Comparison of ENCODE assay signal across 8 mouse cellular contexts in genomic region chr14:60252004-60253000, GRCm38 (mm10). TPM values are rescaled to one million over a fixed set of nuclear protein-coding genes. Genes with fewer than 3 reads are reported as not detected.
DNase-seq lines count a peak whose midpoint lies in the region; ATAC-seq lines count a peak whose summit lies in the region.

No protein-coding gene starts in this region.

- peaks cover 17% of the 10 kb centered on the region for H3K4me1 ChIP-seq in embryonic facial prominence, embryonic 12.5 days

- peak overlapping the region; percentile 70 for H3K4me2 ChIP-seq in embryonic facial prominence, embryonic 12.5 days (replicated peaks)

- peak; percentile 24 to 51 for DNase-seq in left cerebral cortex, postnatal 10 days (ENCODE audit: extremely low spot score in 1 of 2, low spot score in 2 of 2)
- no peak for DNase-seq in left cerebral cortex, postnatal 36 days (ENCODE audit: low spot score in 2 of 2)
- peak; percentile 18 for DNase-seq in MN1 (ENCODE audit: low spot score)
- DNase-seq in induced T-regulatory cell, adult 2 months (ENCODE audit: low read depth), result peak; percentile 42
- no peak for DNase-seq in thymus, postnatal 10 days (ENCODE audit: low spot score in 2 of 2)
- no peak for DNase-seq in c-Kit-positive CD71-positive TER-119-positive erythroid progenitor cells, embryonic 14.5 days (ENCODE audit: low spot score)

- peak overlapping the region; percentile 83 for H3K27ac ChIP-seq in embryonic facial prominence, embryonic 12.5 days
- peak overlapping the region; percentile 91 for H3K27ac ChIP-seq in macrophage

- H3K79me2 ChIP-seq in macrophage (ENCODE audit: inconsistent target), result peaks cover 38% of the 10 kb centered on the region

- H3K4me3 ChIP-seq in embryonic facial prominence, embryonic 12.5 days, result peak overlapping the region; percentile 97
- peak overlapping the region; percentile 78 for H3K4me3 ChIP-seq in macrophage (ENCODE audit: inconsistent target)

- ATAC-seq in embryonic facial prominence, embryonic 12.5 days (ENCODE audit: insufficient number of reproducible peaks, insufficient read depth, low FRiP score, low TSS enrichment), result 0 out of 2 replicates have a peak, but pooled peaks have one; percentile 2

- H3K9me3 ChIP-seq in embryonic facial prominence, embryonic 12.5 days, result no peaks in the 10 kb centered on the region

- H3K27me3 ChIP-seq in embryonic facial prominence, embryonic 12.5 days, result no peaks in the 10 kb centered on the region

- 22% methylated on average over 15 of the region's 15 CpGs for WGBS in embryonic facial prominence, embryonic 12.5 days
- 26% methylated on average over 15 of the region's 15 CpGs for WGBS in macrophage (ENCODE audit: missing documents)

- H3K9ac ChIP-seq in embryonic facial prominence, embryonic 12.5 days, result peak overlapping the region; percentile 94

- H3K36me3 ChIP-seq in embryonic facial prominence, embryonic 12.5 days, result no peaks in the 10 kb centered on the region
- no peaks in the 10 kb centered on the region for H3K36me3 ChIP-seq in macrophage (ENCODE audit: inconsistent target)

- intact Hi-C loops in left cerebral cortex, postnatal 10 days (cut with DNase I), result loop anchor here (10.0 kb wide), 1 partner anchor 442 kb away; no protein-coding TSS in a partner anchor
- intact Hi-C loops in left cerebral cortex, postnatal 36 days (cut with DNase I), result loop anchor here (5.0 to 10.0 kb wide), 2 partner anchors 125 to 442 kb away; no protein-coding TSS in a partner anchor

RNA-seq across cellular contexts. Expression of gene Gm49336, which starts 1.0 kb away (rescaled TPM):
- total RNA-seq in left cerebral cortex, postnatal 10 days (2021), result 100 to 1,000 TPM; 114 to 123 TPM
- 10 to 100 TPM; 71.5 to 77.8 TPM for total RNA-seq in left cerebral cortex, postnatal 36 days (2021)
- 57.6 and 60.9 TPM in 2 replicates for polyA plus RNA-seq in embryonic facial prominence, embryonic 12.5 days (2016; fragmentation: Nextera tagmentation; extraction: Ambion mirVana)
- total RNA-seq in macrophage (2018; cell fraction: chromatin; rRNA removed), result 100 to 1,000 TPM in 8 of 26 experiments, 10 to 100 TPM in 18; 64.7 to 137 (median 92.7) TPM
- total RNA-seq in macrophage (2018; cell fraction: cytosol; rRNA removed), result 10 to 100 TPM; 21.3 to 40.5 (median 27.6) TPM
- total RNA-seq in macrophage (2018; cell fraction: nucleus; rRNA removed), result 100 to 1,000 TPM in 5 of 26 experiments, 10 to 100 TPM in 21; 42.6 to 143 (median 67.4) TPM
- 21.1 to 37.0 TPM (median 24.0 TPM) in 3 replicates for polyA plus RNA-seq in macrophage (2018)

RNA-seq across cellular contexts. Expression of gene Nupl1, which starts 1.1 kb away (rescaled TPM):
- under 1 TPM in 1 of 2 experiments, not detected in 1; 0.17 TPM for total RNA-seq in left cerebral cortex, postnatal 10 days (2021)
- total RNA-seq in left cerebral cortex, postnatal 36 days (2021), result under 1 TPM in 1 of 2 experiments, not detected in 1; 0.18 TPM
- polyA plus RNA-seq in embryonic facial prominence, embryonic 12.5 days (2016; fragmentation: Nextera tagmentation; extraction: Ambion mirVana), result not detected in 2 replicates
- 1 to 10 TPM in 11 of 26 experiments, under 1 TPM in 10, not detected in 5; 0.21 to 2.0 (median 1.1) TPM for total RNA-seq in macrophage (2018; cell fraction: chromatin; rRNA removed)
- total RNA-seq in macrophage (2018; cell fraction: cytosol; rRNA removed), result under 1 TPM in 6 of 26 experiments, not detected in 20; 0.03 to 0.13 (median 0.04) TPM
- 1 to 10 TPM in 4 of 26 experiments, under 1 TPM in 16, not detected in 6; 0.18 to 1.3 (median 0.40) TPM for total RNA-seq in macrophage (2018; cell fraction: nucleus; rRNA removed)
- not detected in 3 replicates for polyA plus RNA-seq in macrophage (2018)

RNA-seq across cellular contexts. Expression of gene Mtmr6, which starts 12.7 kb away (rescaled TPM):
- total RNA-seq in left cerebral cortex, postnatal 10 days (2021), result 100 to 1,000 TPM; 104 TPM
- total RNA-seq in left cerebral cortex, postnatal 36 days (2021), result 100 to 1,000 TPM; 110 to 112 TPM
- 35.1 and 35.8 TPM in 2 replicates for polyA plus RNA-seq in embryonic facial prominence, embryonic 12.5 days (2016; fragmentation: Nextera tagmentation; extraction: Ambion mirVana)
- total RNA-seq in macrophage (2018; cell fraction: chromatin; rRNA removed), result 100 to 1,000 TPM in 5 of 26 experiments, 10 to 100 TPM in 21; 40.4 to 186 (median 70.1) TPM
- 100 to 1,000 TPM in 4 of 26 experiments, 10 to 100 TPM in 22; 76.8 to 115 (median 85.3) TPM for total RNA-seq in macrophage (2018; cell fraction: cytosol; rRNA removed)
- 100 to 1,000 TPM in 9 of 26 experiments, 10 to 100 TPM in 17; 57.8 to 146 (median 86.6) TPM for total RNA-seq in macrophage (2018; cell fraction: nucleus; rRNA removed)
- polyA plus RNA-seq in macrophage (2018), result 64.9 to 74.4 TPM (median 67.7 TPM) in 3 replicates

RNA-seq across cellular contexts. Expression of gene Atp8a2, which starts 55.3 kb away (rescaled TPM):
- total RNA-seq in left cerebral cortex, postnatal 10 days (2021), result 10 to 100 TPM; 80.4 to 81.2 TPM
- 10 to 100 TPM; 63.5 to 77.6 TPM for total RNA-seq in left cerebral cortex, postnatal 36 days (2021)
- polyA plus RNA-seq in embryonic facial prominence, embryonic 12.5 days (2016; fragmentation: Nextera tagmentation; extraction: Ambion mirVana), result 6.1 and 9.0 TPM in 2 replicates
- total RNA-seq in macrophage (2018; cell fraction: chromatin; rRNA removed), result 1 to 10 TPM in 19 of 26 experiments, under 1 TPM in 7; 0.24 to 4.6 (median 1.3) TPM
- under 1 TPM; 0.06 to 0.45 (median 0.12) TPM for total RNA-seq in macrophage (2018; cell fraction: cytosol; rRNA removed)
- 1 to 10 TPM in 4 of 26 experiments, under 1 TPM in 22; 0.12 to 1.9 (median 0.41) TPM for total RNA-seq in macrophage (2018; cell fraction: nucleus; rRNA removed)
- 0.05 to 0.12 TPM (median 0.07 TPM) in 3 replicates for polyA plus RNA-seq in macrophage (2018)

Comparison
In these comparisons a context has a peak if more than half of its experiments do, and no peak if none do; other contexts are left out.
1. DNase-seq: peak in left cerebral cortex, postnatal 10 days (2 of 2), MN1 (single experiment) and induced T-regulatory cell, adult 2 months (single experiment); none in left cerebral cortex, postnatal 36 days (0 of 2), thymus, postnatal 10 days (0 of 2) and c-Kit-positive CD71-positive TER-119-positive erythroid progenitor cells, embryonic 14.5 days (single experiment).